Mouse (Mus musculus) neutrophil, adult 59 days (primary cell): ENCODE data around the gene Lce1g. TPM values are rescaled to one million over a fixed set of nuclear protein-coding genes. Genes with fewer than 3 reads are reported as not detected.

ENCODE experiments used
- total RNA-seq, 2 experiments: library from RNA; stranded (reverse); gene quantifications; 1 replicate in 1 of 2; 2 replicates in 1 of 2; pipeline ENCODE4 v1.2.4; 2023

Lce1g gene
- total RNA-seq = not detected

GRCm38 (mm10) chr3:92752238-92752637 lies at the start of gene Lce1g:
Gene Lce1g (minus strand): TSS chr3:92752338.

GRCm38 (mm10) chr3:92790414-92790813 lies 38.3 kb upstream of the Lce1g start, which contains the start of gene Lce1j:
Gene Lce1j (minus strand): TSS chr3:92790514.

GRCm38 (mm10) chr3:92778799-92779198 lies 26.7 kb upstream of the Lce1g start, which contains the start of gene Lce1i:
Gene Lce1i (minus strand): TSS chr3:92778899.

GRCm38 (mm10) chr3:92764965-92765364 lies 12.8 kb upstream of the Lce1g start, which contains the start of gene Lce1h:
Gene Lce1h (minus strand): TSS chr3:92765065.

GRCm38 (mm10) chr3:92738996-92739395 lies 13.1 kb downstream of the Lce1g start, which contains the start of gene Gm38119:
Gene Gm38119 (minus strand): TSS chr3:92739096.

GRCm38 (mm10) chr3:92720250-92720649 lies 31.9 kb downstream of the Lce1g start, which contains the start of gene Lce1f:
Gene Lce1f (minus strand): TSS chr3:92720350.

GRCm38 (mm10) chr3:92708974-92709373 lies 43.2 kb downstream of the Lce1g start, which contains the start of gene Lce1e:
Gene Lce1e (minus strand): TSS chr3:92709074.

Other genes with a start within 250 kb of the Lce1g start
- not detected for gene 2310046K23Rik, start 217.8 kb downstream of the Lce1g start, total RNA-seq
- gene Ivl, start 178.6 kb downstream of the Lce1g start, total RNA-seq = not detected
- not detected for gene Smcp, start 163.3 kb downstream of the Lce1g start, total RNA-seq
- not detected for gene 2210017I01Rik, start 144.8 kb downstream of the Lce1g start, total RNA-seq
- not detected for gene Lce6a, start 130.7 kb downstream of the Lce1g start, total RNA-seq
- gene Lce1a1, start 104.0 kb downstream of the Lce1g start, total RNA-seq = not detected
- not detected for gene Lce1b, start 95.4 kb downstream of the Lce1g start, total RNA-seq
- gene Lce1a2, start 82.0 kb downstream of the Lce1g start, total RNA-seq = not detected
- not detected for gene Lce1c, start 73.1 kb downstream of the Lce1g start, total RNA-seq
- not detected for gene Lce1d, start 65.1 kb downstream of the Lce1g start, total RNA-seq
- gene Lce1e, start 43.3 kb downstream of the Lce1g start, total RNA-seq = not detected
- not detected for gene Lce1f, start 32.0 kb downstream of the Lce1g start, total RNA-seq
- gene Gm38119, start 13.2 kb downstream of the Lce1g start, total RNA-seq = not detected
- gene Lce1h, start 12.7 kb upstream of the Lce1g start, total RNA-seq = not detected
- gene Lce1i, start 26.6 kb upstream of the Lce1g start, total RNA-seq = not detected
- gene Lce1j, start 38.2 kb upstream of the Lce1g start, total RNA-seq = not detected
- gene Lce1k, start 55.6 kb upstream of the Lce1g start, total RNA-seq = not detected
- gene Kprp, start 74.9 kb upstream of the Lce1g start, total RNA-seq = not detected
- not detected for gene Lce1l, start 98.9 kb upstream of the Lce1g start, total RNA-seq
- not detected for gene 2310050C09Rik, start 117.9 kb upstream of the Lce1g start, total RNA-seq
- not detected for gene Lce3a, start 173.9 kb upstream of the Lce1g start, total RNA-seq
- not detected for gene Lce3b, start 180.6 kb upstream of the Lce1g start, total RNA-seq
- gene Lce3c, start 192.1 kb upstream of the Lce1g start, total RNA-seq = not detected
- not detected for gene Lce3d, start 205.1 kb upstream of the Lce1g start, total RNA-seq
- gene Lce3e, start 214.7 kb upstream of the Lce1g start, total RNA-seq = not detected
- gene Lce3f, start 239.9 kb upstream of the Lce1g start, total RNA-seq = not detected